Mouse (Mus musculus): ENCODE results near the gene Igsf3. TPM values are rescaled to one million over a fixed set of nuclear protein-coding genes. Genes with fewer than 3 reads are reported as not detected.

Gene Igsf3
- total RNA-seq (2012; rRNA removed): not detected in 2 replicates
- polyA plus RNA-seq (2012; ENCODE audit: insufficient read depth in 1 of 2, insufficient read length in 2 of 2, low read depth in 1 of 2, low replicate concordance in 2 of 2, missing spikeins in 1 of 2): not detected

DNA sequence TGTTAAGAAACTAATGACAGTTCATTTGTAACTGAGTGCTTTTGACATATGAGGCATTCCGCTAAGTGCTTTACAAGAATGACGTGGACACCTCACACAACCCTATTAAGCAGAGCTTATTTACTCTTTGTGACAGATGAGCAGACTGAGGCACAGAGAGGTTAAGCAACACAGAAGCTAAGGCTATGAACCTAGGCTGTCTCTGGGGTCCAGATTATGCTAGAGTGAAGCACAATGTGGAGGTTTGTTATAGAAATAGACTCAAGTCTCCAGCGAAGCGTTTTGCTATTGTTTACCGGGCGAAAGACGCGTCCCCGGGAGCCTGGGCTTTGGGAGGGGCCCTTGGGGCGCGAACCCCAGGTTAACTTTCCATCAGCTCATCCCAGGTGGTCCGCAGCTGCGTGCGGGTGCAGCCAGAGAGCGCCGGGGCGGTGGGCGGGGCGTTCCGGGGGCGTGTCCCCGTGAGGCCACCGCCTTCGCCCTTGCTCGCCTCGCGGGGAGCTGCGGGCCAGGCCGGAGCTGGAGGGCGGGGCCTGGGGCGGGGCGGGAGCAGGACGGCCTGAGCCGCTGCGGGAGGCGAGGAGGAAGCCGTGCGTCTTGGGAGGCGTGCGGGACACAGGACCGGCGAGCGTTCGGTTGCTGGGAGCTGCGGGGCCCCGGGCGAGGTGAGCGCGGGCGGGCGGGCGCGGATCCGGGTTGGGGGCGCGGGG is at the start of gene Igsf3:
Igsf3 (plus strand) TSS at position 546 of the 710 bp plus-strand sequence.
- no peak within 1 kb of the TSS for H3K27ac ChIP-seq (ENCODE audit: control insufficient read depth, low read depth, low read length)
- H3K9ac ChIP-seq (ENCODE audit: control insufficient read depth, low read depth, low read length, poor library complexity, severe bottlenecking): no peak within 1 kb of the TSS
- H3K36me3 ChIP-seq (ENCODE audit: control insufficient read depth in 1 of 2, insufficient read depth in 2 of 2, low read length in 2 of 2): no peaks in the 10 kb centered on the region
- no peak for DNase-seq (ENCODE audit: low read depth, low spot score)
- TF ChIP-seq NRF1 (IDR thresholded peaks at IDR 0.05; ENCODE audit: insufficient read depth, low read depth, low read length, poor library complexity, severe bottlenecking) (no peak), EP300 (IDR thresholded peaks at IDR 0.05; ENCODE audit: low read depth in 1 of 2, low read length in 2 of 2) (no peak), TCF12 (IDR thresholded peaks at IDR 0.05; ENCODE audit: low read depth, low read length) (no peak), POLR2AphosphoS2 (IDR thresholded peaks at IDR 0.05; ENCODE audit: low read length) (no peak), MEF2A (IDR thresholded peaks at IDR 0.05; ENCODE audit: extremely low read depth, insufficient replicate concordance, low read depth, low read length, poor library complexity, severe bottlenecking) (no peak), CHD2 (IDR thresholded peaks at IDR 0.05; ENCODE audit: low read length) (no peak), MYC (IDR thresholded peaks at IDR 0.05; ENCODE audit: low read depth, low read length) (no peak), GATA1 (IDR thresholded peaks at IDR 0.05; ENCODE audit: low read depth, low read length) (no peak), ZMIZ1 (IDR thresholded peaks at IDR 0.05; ENCODE audit: low read depth, low read length) (no peak), USF2 (IDR thresholded peaks at IDR 0.05; ENCODE audit: borderline replicate concordance in 1 of 2, insufficient read depth in 1 of 2, low read depth in 1 of 2, low read length in 2 of 2) (no peak), TBP (IDR thresholded peaks at IDR 0.05; ENCODE audit: low read depth, low read length) (no peak), E2F4 (IDR thresholded peaks at IDR 0.05; ENCODE audit: borderline replicate concordance, low read depth, low read length) (no peak)
- no peaks in the 10 kb centered on the region for H3K79me2 ChIP-seq (ENCODE audit: control insufficient read depth, insufficient read depth, low read length, poor library complexity)
- no peaks in the 10 kb centered on the region for H3K9me3 ChIP-seq (replicated peaks; ENCODE audit: insufficient read depth, low read length)
- no peaks in the 10 kb centered on the region for H3K27me3 ChIP-seq (ENCODE audit: control insufficient read depth in 1 of 2, insufficient read depth in 2 of 2, low read length in 2 of 2)
- no peaks in the 10 kb centered on the region for H3K4me1 ChIP-seq (ENCODE audit: control insufficient read depth in 1 of 2, insufficient read depth in 2 of 2, low read length in 2 of 2)
- no peak within 1 kb of the TSS for H3K4me3 ChIP-seq (ENCODE audit: control insufficient read depth in 1 of 2, insufficient read depth in 1 of 2, low read depth in 2 of 2, low read length in 2 of 2)

DNA sequence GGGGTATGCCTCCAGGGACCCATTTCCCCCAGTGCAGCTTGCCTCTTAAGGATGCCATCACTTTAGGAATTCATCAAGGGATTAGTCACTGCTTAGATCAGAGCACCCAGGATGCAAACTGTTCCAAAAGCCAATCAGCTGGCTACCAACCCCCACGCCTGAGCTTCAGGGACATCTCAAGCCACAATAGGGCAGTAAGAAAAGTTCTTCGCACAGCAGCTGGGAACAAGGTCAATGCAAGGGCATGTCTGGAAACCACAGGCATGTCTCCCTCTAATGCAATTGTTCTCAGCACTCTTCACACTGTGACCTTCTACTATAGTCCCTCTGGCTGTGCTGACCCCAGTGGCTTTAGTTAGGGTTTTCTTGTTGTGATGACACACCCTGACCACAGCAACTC is 49.6 kb upstream of the Igsf3 start:
- Histone ChIP-seq H3K27ac (ENCODE audit: control insufficient read depth, low read depth, low read length) (no peak overlapping the region), H3K4me1 (ENCODE audit: control insufficient read depth in 1 of 2, insufficient read depth in 2 of 2, low read length in 2 of 2) (no peaks in the 10 kb centered on the region), H3K79me2 (ENCODE audit: control insufficient read depth, insufficient read depth, low read length, poor library complexity) (no peaks in the 10 kb centered on the region), H3K9ac (ENCODE audit: control insufficient read depth, low read depth, low read length, poor library complexity, severe bottlenecking) (no peak overlapping the region), H3K36me3 (ENCODE audit: control insufficient read depth in 1 of 2, insufficient read depth in 2 of 2, low read length in 2 of 2) (no peaks in the 10 kb centered on the region), H3K27me3 (ENCODE audit: control insufficient read depth in 1 of 2, insufficient read depth in 2 of 2, low read length in 2 of 2) (no peaks in the 10 kb centered on the region), H3K4me3 (ENCODE audit: control insufficient read depth in 1 of 2, insufficient read depth in 1 of 2, low read depth in 2 of 2, low read length in 2 of 2) (no peak overlapping the region), H3K9me3 (replicated peaks; ENCODE audit: insufficient read depth, low read length) (no peaks in the 10 kb centered on the region)
- no peak for DNase-seq (ENCODE audit: low read depth, low spot score)
- no peak for TF ChIP-seq EP300 (IDR thresholded peaks at IDR 0.05; ENCODE audit: low read depth in 1 of 2, low read length in 2 of 2)
- no peak for TF ChIP-seq MAFK (IDR thresholded peaks at IDR 0.05; ENCODE audit: borderline replicate concordance, low read depth, low read length)
- no peak for TF ChIP-seq RAD21 (IDR thresholded peaks at IDR 0.05; ENCODE audit: low read depth, low read length)
- no peak for TF ChIP-seq ZNF384 (IDR thresholded peaks at IDR 0.05; ENCODE audit: low read depth, low read length)
- no peak for TF ChIP-seq CTCF (IDR thresholded peaks at IDR 0.05 in 2 of 3, conservative IDR thresholded peaks at IDR 0.05 in 1 of 3; ENCODE audit: control insufficient read depth in 1 of 3, insufficient read depth in 1 of 3, low read depth in 2 of 3, low read length in 3 of 3, poor library complexity in 1 of 3, severe bottlenecking in 1 of 3)
- TF ChIP-seq ZC3H11A (IDR thresholded peaks at IDR 0.05; ENCODE audit: low read depth, low read length): no peak
- TF ChIP-seq GABPA (IDR thresholded peaks at IDR 0.05; ENCODE audit: low read depth, low read length): no peak
